Mouse (Mus musculus) fat pad, adult 2 months (tissue): Measurements from ENCODE around the gene Whrn.

Experiments
- DNase-seq: peaks from one replicate; pipeline ENCODE4 v3.0.0-alpha.2; 2011; ENCODE audit warnings: low read depth, low spot score; ENCODE audit errors: extremely low read depth

Whrn gene

DNA sequence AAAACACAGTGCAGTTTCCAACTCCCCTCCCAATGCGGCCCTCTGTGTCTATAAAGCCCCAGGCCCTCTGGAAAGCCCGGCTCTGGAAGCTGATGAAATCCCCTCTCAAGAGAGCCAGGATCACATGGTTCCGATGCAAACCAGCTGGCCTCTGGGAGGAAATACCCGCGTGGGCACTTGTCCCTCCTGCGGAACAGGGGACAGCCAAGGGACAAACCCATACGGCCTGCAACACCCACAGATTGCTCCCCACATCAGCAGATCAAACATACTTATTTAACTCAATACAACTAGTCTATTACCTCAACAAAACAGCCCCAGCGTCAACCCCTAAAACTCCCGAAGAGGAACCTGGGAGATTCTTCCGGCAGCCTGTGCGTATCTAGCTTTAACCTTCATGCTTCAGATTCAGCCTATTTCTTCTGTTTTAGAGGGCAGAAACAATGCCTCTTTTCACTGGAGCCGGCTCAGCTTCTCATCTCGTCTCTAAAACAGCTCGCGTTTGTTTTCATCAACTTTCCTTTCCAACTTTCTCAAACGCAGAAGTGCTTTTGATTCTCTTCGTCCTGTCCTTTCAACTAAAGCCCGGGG, 86.4 kb downstream of the Whrn start:
- no peak for DNase-seq

DNA sequence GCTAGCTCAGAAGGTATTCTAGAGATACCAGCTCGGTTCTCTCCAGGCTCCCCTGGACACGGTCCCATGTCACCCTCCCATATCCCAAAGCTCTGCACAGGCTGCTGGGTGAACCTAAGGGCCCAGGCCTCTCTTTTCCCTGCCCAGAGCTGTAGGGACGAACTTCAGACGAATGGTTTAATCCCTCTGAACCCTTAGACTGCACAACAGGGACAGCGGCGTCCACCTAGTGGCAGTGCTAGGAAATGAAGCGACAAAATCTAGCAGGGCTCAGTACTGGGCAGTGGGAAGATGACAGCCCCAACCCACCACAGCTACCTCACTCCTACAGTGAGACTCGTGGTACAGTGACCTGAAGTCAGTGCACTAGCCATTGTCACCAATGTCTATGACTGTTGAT, 87.1 kb downstream of the Whrn start:
- no peak for DNase-seq

DNA sequence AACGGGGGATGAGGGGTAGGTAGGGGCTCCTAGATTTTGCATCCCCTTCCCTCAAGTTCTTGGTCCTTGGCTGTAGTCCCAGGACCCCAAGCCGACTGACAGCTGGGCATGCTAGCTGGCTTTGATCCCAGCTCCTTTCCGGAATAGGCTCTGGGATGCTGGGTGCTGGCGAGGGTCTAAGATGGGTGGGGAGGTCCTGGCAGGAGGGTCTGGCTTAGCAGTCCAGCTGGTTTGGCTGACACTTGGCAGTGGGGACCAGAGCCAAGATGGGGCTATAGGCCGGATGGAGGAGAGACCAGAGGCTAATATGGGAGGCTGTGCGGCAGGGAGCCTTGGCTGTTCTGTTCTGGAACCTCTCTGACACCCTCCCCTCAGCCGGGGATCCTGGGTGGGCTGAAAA, 87.5 kb downstream of the Whrn start:
- DNase-seq, result no peak

DNA sequence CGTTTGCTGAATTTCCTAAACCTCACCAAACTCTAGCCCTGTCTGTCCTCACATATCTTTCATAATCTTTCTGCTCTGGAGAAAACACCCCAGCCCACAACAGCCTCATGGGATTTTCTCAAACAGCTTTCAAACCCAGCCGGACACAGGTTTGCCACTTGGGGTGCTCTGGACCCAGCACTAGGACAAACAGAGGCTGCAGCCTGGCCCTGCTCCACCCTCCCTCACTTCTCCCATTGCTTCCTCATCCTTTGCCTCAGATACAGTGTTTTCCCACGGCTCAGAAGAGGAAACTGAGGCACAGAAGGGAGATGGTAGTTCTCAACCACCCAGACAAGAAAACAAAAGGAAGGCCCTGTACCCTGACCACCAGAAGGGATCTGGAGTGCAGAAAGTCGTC, 90.1 kb downstream of the Whrn start:
- DNase-seq, result no peak

DNA sequence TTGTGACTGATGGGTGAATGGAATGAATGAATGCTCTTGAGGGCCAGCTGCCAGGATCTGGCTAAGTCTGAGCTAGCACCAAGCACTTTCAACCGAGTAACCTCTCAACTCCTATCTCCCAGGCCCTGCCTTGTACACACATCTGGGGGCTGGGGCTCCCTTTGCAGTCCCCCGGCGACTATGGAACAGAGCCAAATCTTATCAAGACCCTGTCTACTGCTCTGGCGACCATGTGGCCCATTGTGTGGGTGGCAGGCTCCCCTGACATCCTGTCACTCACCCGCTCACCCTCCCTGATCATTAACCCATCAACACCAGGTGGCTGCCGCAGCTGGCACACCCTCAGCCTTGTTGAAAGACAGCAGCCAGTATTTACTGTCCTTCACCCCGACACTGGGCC, 90.7 kb downstream of the Whrn start:
- DNase-seq, result no peak

DNA sequence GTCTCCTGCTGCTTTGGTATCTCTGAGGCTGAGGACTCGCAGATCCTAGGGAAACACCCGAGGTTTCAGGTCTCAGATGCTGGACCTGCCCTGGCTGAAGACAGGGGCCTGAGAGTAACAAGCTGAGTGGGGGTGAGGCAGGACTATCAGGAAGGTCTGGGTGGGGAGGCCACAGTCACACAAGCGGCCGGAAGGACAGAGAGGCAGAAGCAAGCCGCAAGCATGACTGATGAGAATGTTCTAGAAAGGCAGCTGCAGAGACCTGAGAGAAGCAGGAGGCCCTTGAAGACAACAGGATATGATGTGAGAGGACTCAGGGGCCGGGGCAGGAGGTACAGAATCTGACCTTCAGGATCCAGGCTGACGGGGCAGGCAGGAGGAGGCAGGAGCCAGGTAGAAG, 91.6 kb downstream of the Whrn start:
- no peak for DNase-seq

DNA sequence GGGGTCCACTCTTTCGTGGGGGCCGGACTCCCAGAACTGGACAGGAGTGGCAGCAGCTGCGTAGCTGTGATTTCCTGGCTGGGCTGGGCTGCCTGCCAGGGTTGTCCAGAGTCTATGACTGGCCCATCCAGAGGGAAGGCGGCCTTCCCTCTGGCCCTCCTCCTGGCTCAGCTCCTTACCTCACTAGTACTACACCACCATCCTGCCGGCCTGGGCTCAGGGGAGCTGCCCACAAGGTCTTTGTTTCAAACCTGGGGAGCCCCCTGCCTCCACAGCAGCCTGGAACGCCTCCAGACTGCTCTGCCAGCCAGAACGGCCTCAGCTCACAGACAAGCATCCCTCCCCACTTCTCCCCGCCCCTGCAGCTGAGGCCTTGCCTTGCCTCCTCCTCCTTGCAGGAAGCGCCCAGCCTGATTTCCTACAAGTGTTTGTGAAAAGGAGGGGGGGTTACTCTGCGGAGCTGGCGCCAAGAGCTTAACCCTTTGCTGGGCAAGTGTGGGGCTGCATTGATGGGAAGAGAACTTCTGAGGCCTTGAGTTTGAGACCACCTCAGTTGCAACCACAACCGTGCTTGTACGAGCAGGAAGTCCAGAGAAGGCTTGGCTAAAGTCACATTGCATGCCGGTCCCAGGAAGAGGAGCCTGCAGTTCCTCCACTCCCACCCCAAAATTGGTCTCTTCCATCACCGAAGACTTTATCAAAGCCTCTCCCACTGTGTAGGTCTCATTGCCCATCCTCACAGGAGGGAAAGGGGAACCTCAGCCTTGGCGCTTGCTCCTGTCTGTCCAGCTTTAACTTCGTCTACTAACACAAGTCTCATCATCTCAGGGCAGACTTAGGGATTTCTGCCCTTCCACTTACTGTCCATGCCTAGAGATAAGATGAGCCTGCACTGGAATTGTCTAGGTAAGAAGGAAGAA, 92.5 kb downstream of the Whrn start, which contains the start of gene Akna:
TSS of gene Akna (minus strand) at position 315 of the 920 bp plus-strand sequence.
- DNase-seq, result no peak

DNA sequence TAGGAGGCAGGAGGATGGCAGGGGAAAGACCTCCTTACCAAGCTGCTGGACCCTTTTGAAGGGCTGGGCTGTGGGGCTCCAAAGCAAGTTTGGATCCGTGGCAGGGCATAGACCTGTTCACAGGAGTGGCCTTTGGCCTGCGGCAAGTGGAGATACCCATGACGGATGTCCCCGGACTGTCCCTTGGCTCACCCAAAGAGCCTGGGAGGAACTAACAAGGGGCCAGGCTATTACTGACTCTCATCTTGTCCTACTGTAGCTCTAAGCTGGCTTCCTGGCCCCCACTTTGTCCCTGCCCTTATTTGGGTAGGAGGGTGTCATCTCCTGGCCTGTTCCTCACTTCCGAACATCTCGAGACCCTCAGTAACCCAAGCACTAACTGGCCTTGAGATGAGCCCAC, 93.2 kb downstream of the Whrn start:
- no peak for DNase-seq

DNA sequence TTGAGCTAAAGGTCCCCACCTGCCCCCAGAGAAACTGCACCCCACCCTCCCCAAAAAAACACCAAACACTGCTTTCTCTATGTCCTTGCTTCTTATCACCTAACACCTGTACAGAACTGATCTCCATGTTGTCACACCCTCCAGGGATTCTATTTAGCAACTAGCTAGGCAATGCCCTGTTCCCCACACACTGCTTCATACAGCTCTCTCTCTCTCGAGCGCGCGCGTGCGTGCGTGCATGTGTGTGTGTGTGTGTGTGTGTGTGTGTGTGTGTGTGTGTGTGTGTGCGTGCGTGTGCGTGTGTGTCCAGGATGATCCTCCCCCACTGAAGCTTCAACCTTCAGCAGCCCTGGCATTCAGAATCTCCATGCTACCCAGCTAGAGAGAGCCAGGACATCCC, 93.7 kb downstream of the Whrn start:
- no peak for DNase-seq

DNA sequence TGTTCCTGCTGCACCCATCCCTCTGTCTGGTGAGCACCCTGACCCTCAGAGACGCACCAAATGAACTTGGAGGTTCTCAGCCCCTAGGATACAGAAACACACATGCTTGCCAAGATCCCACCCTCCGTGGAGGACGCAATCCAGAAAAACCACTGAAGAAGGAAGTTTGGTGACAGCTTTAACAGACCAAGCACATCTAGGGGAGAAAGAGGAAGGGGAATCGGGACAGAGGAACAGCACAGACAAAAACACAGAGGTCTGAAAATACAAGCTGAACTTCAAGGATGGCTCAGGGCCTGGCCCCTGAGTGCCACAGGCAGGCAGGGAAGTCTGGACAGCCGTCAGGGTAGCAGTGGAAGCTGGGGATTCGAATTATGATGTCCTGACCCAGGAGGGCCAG, 94.2 kb downstream of the Whrn start:
- DNase-seq, result no peak

DNA sequence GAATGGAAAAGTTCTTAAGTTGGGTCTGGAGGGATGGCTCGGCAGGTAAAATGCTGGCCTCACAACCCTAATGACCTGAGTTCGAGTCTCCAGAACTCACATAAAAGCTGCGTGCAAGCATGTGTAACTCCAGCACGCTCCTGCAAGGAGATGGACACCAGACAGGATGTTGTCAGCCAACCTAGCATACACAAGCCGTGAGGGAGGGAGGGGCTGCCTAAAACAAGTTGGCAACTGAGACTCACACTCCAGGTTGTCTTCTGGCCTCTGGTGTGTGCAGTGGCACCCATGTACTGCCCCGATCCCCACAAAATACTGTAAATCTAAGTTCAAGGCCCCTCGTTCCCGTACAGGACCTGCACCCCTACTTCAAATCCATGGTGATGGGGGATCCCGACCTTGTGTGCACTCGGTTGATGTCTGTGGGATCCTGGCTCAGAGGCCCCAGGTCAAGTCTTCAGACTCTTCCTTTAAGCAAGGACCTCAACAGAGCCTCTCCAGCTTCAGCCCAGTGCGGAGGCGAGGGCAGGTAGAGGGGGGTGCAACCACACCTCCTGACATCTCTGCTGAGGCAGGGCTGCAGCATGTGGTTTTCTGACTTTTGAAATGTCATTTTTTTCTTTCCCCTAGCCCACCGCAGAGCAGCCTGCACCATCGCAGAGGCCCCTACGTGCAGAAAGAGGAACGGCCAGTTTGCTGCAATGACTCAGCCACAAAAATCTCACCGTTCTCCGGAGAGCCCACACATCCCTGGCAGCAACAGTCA, 95.1 kb downstream of the Whrn start:
- DNase-seq, result no peak

DNA sequence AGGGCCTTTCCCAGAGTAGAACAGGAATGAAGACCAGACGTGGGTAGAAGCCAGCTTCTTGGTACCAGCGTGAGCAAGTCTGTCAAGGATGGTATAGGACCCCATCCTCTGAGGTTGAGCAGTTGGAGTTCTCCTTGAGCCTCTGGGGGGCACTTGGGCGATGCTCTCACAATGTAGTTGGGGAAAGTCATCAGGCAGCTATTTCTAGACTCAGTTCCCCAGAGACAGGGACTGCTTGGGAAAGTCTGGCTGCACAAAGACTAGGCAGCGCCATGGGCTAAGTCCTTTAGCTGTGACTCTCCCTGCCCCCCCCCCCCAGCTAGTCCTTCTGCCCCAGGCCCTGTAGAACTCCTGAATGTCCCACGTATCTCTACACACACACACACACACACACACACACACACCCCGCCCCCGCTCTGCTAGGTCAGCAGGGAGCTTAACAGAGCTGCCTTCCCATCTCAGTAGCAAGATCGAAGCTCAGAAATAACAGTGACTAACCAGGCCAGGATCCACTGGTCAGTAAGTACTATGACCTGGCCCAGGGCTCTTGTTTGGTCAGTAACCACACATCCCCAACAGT, 96.0 kb downstream of the Whrn start:
- no peak for DNase-seq

DNA sequence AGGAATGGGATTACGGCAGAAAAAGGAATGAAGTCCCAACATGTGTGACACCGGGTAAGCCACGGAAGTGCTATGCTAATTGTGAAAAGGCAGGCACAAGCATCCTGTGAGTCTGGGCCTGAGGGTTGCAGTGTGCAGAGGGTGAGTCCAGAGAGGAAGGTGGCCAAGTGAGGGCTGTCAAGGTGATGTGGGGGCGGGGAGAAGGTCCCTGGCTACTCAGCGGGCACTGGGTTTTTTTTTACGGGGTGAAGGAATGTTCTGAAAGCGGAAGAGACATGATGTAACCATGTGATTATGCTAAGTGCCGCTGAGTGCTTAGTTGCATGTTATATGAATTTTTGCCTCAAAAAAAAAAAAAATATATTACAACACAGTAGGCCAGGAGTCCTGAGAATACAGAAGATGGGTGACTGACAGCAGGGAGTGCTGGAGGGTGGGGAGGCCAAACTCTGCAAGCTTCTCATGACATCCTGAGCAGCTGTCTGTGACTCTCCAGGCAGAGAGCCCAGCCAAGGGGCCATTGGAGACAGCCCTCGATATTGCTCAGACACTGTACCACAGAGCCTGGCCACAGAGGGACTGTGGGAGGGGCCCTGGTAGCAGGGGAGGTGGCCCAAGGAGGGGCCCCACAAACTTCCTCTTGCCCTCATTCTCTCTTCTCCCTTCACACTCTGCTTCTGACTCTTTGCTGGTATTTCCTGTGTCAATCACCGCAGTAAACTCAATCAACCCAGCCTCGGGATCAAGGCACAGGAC, 96.8 kb downstream of the Whrn start:
- no peak for DNase-seq

DNA sequence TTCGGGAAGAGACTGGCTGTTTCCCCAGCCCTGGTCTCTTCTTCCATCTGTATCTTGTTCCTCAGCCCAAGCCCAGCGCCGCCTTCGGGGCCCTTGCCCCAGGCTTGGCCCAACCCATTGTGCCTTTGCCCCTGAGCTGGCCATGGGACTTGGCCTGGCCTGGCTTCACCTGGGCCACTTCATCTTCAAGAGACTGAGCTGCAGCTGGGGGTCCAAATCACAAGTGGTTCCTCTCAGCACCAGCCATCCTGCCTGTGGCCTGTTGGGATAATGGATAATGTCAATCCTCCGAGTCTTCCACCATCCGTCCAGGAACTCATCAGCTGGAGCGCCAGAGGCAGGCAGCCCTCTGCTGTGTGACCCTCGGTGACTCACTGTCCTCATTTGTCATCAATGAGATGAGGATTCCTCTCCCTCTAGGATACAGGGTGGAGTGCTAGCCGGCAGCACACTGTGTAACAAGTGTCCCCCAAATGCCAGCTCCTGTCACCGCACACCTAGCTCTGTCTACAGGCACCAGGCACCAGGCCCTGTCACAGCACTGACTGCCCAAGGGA, 97.7 kb downstream of the Whrn start:
- no peak for DNase-seq

DNA sequence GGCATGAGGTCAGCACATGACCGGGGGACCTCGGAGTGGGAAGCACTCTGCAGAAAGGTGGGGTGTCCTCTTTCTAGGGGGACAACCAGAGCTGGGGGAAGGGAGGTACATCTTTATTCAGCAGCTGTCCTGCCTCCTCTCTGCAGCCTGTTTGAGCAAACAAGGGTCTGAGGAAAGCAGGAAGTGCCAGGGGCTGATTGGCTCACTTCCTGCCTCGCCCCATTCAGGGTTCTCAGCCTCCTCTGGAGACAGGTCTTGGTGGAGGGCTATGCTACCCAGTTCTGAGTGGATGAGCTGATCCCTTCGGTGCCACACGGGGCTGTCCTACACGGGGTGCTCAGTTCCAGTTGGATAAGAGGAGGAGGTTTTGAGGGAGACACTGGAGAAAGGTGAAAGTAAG, 104.5 kb downstream of the Whrn start:
- DNase-seq, result no peak

DNA sequence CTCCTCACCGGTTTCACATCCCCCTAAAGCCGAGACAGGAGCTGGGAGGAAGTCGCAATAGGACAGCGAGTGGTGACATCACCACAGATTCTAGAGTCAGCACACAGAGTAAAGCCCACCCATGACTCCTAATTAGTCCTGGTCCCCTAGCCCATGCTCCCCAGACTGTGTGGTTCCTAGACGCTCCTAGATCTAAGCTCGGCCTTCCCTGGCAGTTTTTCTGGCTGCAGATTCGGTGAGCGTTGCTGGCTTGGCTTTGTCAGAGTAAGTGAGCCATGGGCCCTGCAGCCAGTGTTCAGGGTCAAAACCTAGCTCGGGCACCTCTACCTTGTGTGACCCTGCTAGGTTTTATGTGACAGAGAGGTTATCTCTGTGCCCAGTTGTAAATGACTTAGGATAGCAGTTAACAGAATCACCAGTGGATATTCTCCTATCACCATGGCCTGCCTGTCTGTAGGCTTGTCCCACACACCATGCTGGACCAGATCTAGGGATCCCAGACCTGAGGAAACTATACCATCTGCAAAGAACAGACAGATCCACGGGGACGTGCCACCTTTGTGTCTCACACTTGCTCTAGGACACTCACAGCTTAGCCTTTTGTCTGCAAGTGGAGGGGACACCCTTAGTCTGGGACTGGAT, 105.8 kb downstream of the Whrn start:
- no peak for DNase-seq

DNA sequence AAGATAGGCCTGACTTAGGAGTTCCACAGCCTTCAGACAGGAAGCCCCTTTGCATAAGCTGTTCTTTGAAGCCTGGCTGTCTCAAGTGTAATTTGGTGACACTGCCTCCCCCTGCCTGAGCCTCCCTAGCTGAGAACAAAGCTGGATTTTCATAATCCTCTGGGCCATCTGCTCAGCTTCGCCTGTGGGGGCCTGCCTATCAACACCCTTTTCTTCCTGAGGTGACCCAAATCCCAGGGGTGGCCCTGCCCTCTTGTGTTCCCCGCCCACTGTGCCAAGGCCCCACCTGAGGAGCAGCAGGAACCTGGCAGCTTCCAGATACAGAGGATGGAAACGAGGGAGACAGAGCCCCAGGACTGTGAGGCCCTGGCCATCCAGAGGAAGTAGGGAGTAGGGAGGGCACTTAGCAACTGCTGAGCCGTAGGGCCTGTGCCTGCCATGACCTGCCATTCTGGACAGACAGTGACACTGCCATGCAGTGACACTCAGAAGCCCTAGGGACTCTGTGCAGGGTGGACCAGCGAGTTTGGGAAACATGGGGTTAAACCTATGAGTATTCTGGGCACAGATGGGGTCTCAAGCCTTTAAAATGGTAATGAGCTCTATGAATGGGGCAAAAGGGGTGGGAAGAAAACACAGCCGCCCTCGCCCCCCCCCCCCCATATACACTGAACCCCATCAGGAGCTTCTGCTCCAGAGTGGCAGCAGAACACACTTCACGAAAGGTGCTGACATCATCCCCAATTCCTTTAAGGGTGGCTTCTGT, 106.5 kb downstream of the Whrn start:
- no peak for DNase-seq

DNA sequence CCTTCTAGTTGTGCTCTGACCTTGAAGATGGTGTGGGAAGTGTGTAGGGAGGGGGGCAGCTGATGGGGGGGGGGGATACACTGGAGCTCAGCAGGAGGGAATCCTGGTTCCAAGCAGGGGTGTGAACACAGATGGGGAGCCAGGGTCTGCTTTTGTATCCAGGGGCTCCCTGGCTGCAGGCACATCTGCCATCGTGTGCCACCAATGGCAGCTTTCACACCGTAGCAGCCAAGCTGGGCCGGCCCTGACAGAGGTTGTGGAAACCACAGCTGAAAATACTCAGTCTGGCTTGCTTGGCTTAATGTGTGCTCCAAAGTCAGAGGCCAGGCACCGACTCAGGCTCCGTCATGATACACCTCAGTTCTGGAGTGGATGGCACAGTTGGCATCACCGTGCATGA, 107.8 kb downstream of the Whrn start:
- no peak for DNase-seq

DNA sequence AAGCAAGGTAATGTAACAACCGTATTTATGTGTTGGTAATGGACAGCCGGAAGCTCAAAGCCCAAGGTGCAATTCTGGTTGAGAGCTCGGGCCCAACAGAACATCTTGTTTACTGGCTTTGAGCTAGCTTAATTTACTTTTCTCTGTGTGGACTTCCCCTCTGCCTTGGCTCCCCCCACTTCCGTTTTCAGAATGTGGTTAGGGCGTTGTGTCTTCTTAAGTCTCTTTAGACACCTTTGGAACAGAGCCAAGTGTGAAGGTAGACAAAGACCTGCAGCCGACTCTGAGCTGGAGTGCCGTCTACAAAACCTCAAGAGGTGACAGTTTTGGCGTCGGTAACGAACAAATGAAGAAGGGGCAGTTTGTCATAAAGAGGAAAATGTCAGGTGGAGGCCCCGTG, 110.0 kb downstream of the Whrn start:
- DNase-seq, result no peak
